Mouse (Mus musculus): ENCODE data around the gene Timp3. TPM values are rescaled to one million over a fixed set of nuclear protein-coding genes. Genes with fewer than 3 reads are reported as not detected.

The Timp3 gene
- polyA plus RNA-seq, 1 experiment from 2014 or later: 8.4 TPM

- Histone ChIP-seq H3K9ac (no peak overlapping the region), H3K4me1 (replicated peaks) (peaks cover 51% of the 10 kb centered on the region), H3K4me3 (replicated peaks) (no peak overlapping the region), H3K36me3 (no peaks in the 10 kb centered on the region), H3K4me2 (peak overlapping the region; percentile 13; the same call in 1 of the 2 replicates), H3K27me3 (no peaks in the 10 kb centered on the region), H3K9me3 (replicated peaks) (no peaks in the 10 kb centered on the region), H3K27ac (peak overlapping the region; percentile 76)
- peak; percentile 36 for DNase-seq
- WGBS (ENCODE audit: insufficient replicate concordance): 41% methylated on average over 5 of the region's 5 CpGs
- ATAC-seq (ENCODE audit: low read depth): peak; percentile 27; the same call in 1 of the 2 replicates
Measured at GRCm38 (mm10) chr10:86356819-86357563, 56.8 kb downstream of the Timp3 start.

GRCm38 (mm10) chr10:86358307-86358975 lies 58.3 kb downstream of the Timp3 start:
- Histone ChIP-seq H3K9me3 (replicated peaks) (no peaks in the 10 kb centered on the region), H3K27ac (no peak overlapping the region), H3K27me3 (no peaks in the 10 kb centered on the region), H3K4me3 (replicated peaks) (no peak overlapping the region), H3K4me2 (no peak overlapping the region), H3K36me3 (no peaks in the 10 kb centered on the region), H3K9ac (no peak overlapping the region), H3K4me1 (replicated peaks) (peaks cover 36% of the 10 kb centered on the region)
- WGBS (ENCODE audit: insufficient replicate concordance): 64% methylated on average over 7 of the region's 7 CpGs
- no peak for DNase-seq
- ATAC-seq (ENCODE audit: low read depth): no peak

GRCm38 (mm10) chr10:86359208-86359607 lies 59.0 kb downstream of the Timp3 start:
- Histone ChIP-seq H3K4me1 (replicated peaks) (peaks cover 29% of the 10 kb centered on the region), H3K36me3 (no peaks in the 10 kb centered on the region), H3K4me2 (no peak overlapping the region), H3K4me3 (replicated peaks) (no peak overlapping the region), H3K27ac (no peak overlapping the region), H3K27me3 (no peaks in the 10 kb centered on the region), H3K9ac (no peak overlapping the region), H3K9me3 (replicated peaks) (no peaks in the 10 kb centered on the region)
- 68% methylated on average over 2 of the region's 2 CpGs for WGBS (ENCODE audit: insufficient replicate concordance)
- DNase-seq (no peak), ATAC-seq (ENCODE audit: low read depth) (no peak)

GRCm38 (mm10) chr10:86359699-86360098 lies 59.5 kb downstream of the Timp3 start:
- Histone ChIP-seq H3K27me3 (no peaks in the 10 kb centered on the region), H3K4me1 (replicated peaks) (peaks cover 25% of the 10 kb centered on the region), H3K9ac (no peak overlapping the region), H3K36me3 (no peaks in the 10 kb centered on the region), H3K27ac (no peak overlapping the region), H3K4me2 (no peak overlapping the region), H3K9me3 (replicated peaks) (no peaks in the 10 kb centered on the region), H3K4me3 (replicated peaks) (no peak overlapping the region)
- DNase-seq (no peak), ATAC-seq (ENCODE audit: low read depth) (no peak)
- 53% methylated on average over 4 of the region's 4 CpGs for WGBS (ENCODE audit: insufficient replicate concordance)

GRCm38 (mm10) chr10:86363669-86364309 lies 63.6 kb downstream of the Timp3 start:
- H3K27me3 ChIP-seq: 0 out of 2 replicates have a peak, but pooled peaks cover 4% of the 10 kb centered on the region
- 62% methylated on average over 8 of the region's 8 CpGs for WGBS (ENCODE audit: insufficient replicate concordance)
- ATAC-seq (ENCODE audit: low read depth): no peak
- no peak for DNase-seq
- no peak overlapping the region for H3K9ac ChIP-seq
- H3K36me3 ChIP-seq: no peaks in the 10 kb centered on the region
- H3K4me1 ChIP-seq (replicated peaks): peaks cover 17% of the 10 kb centered on the region
- no peak overlapping the region for H3K4me3 ChIP-seq (replicated peaks)
- no peaks in the 10 kb centered on the region for H3K9me3 ChIP-seq (replicated peaks)
- no peak overlapping the region for H3K27ac ChIP-seq
- no peak overlapping the region for H3K4me2 ChIP-seq

GRCm38 (mm10) chr10:86365632-86366092 lies 65.5 kb downstream of the Timp3 start:
- Histone ChIP-seq H3K27me3 (0 out of 2 replicates have a peak, but pooled peaks cover 4% of the 10 kb centered on the region), H3K9me3 (replicated peaks) (no peaks in the 10 kb centered on the region), H3K36me3 (no peaks in the 10 kb centered on the region), H3K4me3 (replicated peaks) (no peak overlapping the region), H3K4me1 (replicated peaks) (peaks cover 23% of the 10 kb centered on the region), H3K4me2 (no peak overlapping the region; the same call in 1 of the 2 replicates), H3K27ac (no peak overlapping the region), H3K9ac (no peak overlapping the region)
- WGBS (ENCODE audit: insufficient replicate concordance): 30% methylated on average over 5 of the region's 5 CpGs
- ATAC-seq (ENCODE audit: low read depth): peak; percentile 19; the same call in 1 of the 2 replicates
- DNase-seq: no peak

- DNase-seq: no peak
- H3K27me3 ChIP-seq: 0 out of 2 replicates have a peak, but pooled peaks cover 4% of the 10 kb centered on the region
- H3K4me3 ChIP-seq (replicated peaks): no peak overlapping the region
- H3K4me2 ChIP-seq: no peak overlapping the region
- WGBS (ENCODE audit: insufficient replicate concordance): 65% methylated on average over 4 of the region's 4 CpGs
- H3K9ac ChIP-seq: no peak overlapping the region
- ATAC-seq (ENCODE audit: low read depth): no peak
- no peak overlapping the region for H3K27ac ChIP-seq
- no peaks in the 10 kb centered on the region for H3K36me3 ChIP-seq
- H3K9me3 ChIP-seq (replicated peaks): no peaks in the 10 kb centered on the region
- peaks cover 23% of the 10 kb centered on the region for H3K4me1 ChIP-seq (replicated peaks)
Measured at GRCm38 (mm10) chr10:86367346-86367745, 67.2 kb downstream of the Timp3 start.

- no peaks in the 10 kb centered on the region for H3K9me3 ChIP-seq (replicated peaks)
- no peak overlapping the region for H3K27ac ChIP-seq
- no peak overlapping the region for H3K9ac ChIP-seq
- DNase-seq (no peak), ATAC-seq (ENCODE audit: low read depth) (no peak)
- no peak overlapping the region for H3K4me3 ChIP-seq (replicated peaks)
- no peak overlapping the region for H3K4me2 ChIP-seq
- no peaks in the 10 kb centered on the region for H3K36me3 ChIP-seq
- H3K27me3 ChIP-seq: 0 out of 2 replicates have a peak, but pooled peaks cover 4% of the 10 kb centered on the region
- WGBS (ENCODE audit: insufficient replicate concordance): 83% methylated on average over 12 of the region's 12 CpGs
- H3K4me1 ChIP-seq (replicated peaks): peaks cover 23% of the 10 kb centered on the region
Measured at GRCm38 (mm10) chr10:86368811-86369210, 68.6 kb downstream of the Timp3 start.

GRCm38 (mm10) chr10:86369346-86369745 lies 69.2 kb downstream of the Timp3 start:
- Histone ChIP-seq H3K27me3 (0 out of 2 replicates have a peak, but pooled peaks cover 4% of the 10 kb centered on the region), H3K9ac (no peak overlapping the region), H3K36me3 (no peaks in the 10 kb centered on the region), H3K4me3 (replicated peaks) (no peak overlapping the region), H3K4me1 (replicated peaks) (peaks cover 23% of the 10 kb centered on the region), H3K9me3 (replicated peaks) (no peaks in the 10 kb centered on the region), H3K4me2 (no peak overlapping the region), H3K27ac (no peak overlapping the region)
- DNase-seq: no peak
- ATAC-seq (ENCODE audit: low read depth): peak; percentile 71
- WGBS (ENCODE audit: insufficient replicate concordance): 47% methylated on average over 4 of the region's 4 CpGs

- Histone ChIP-seq H3K4me1 (replicated peaks) (peaks cover 10% of the 10 kb centered on the region), H3K27ac (no peak overlapping the region), H3K9ac (no peak overlapping the region), H3K9me3 (replicated peaks) (no peaks in the 10 kb centered on the region), H3K36me3 (no peaks in the 10 kb centered on the region), H3K27me3 (0 out of 2 replicates have a peak, but pooled peaks cover 4% of the 10 kb centered on the region), H3K4me3 (replicated peaks) (no peak overlapping the region), H3K4me2 (no peak overlapping the region)
- DNase-seq (no peak), ATAC-seq (ENCODE audit: low read depth) (no peak)
Measured at GRCm38 (mm10) chr10:86371561-86371960, 71.4 kb downstream of the Timp3 start.

- Histone ChIP-seq H3K4me3 (replicated peaks) (no peak overlapping the region), H3K9me3 (replicated peaks) (no peaks in the 10 kb centered on the region), H3K4me1 (replicated peaks) (peaks cover 5% of the 10 kb centered on the region; the same call in 1 of the 2 replicates), H3K36me3 (no peaks in the 10 kb centered on the region), H3K27me3 (no peaks in the 10 kb centered on the region), H3K9ac (no peak overlapping the region), H3K4me2 (no peak overlapping the region), H3K27ac (no peak overlapping the region)
- DNase-seq (no peak), ATAC-seq (ENCODE audit: low read depth) (no peak)
- WGBS (ENCODE audit: insufficient replicate concordance): 85% methylated on average over 2 of the region's 2 CpGs
Measured at GRCm38 (mm10) chr10:86374061-86374460, 73.9 kb downstream of the Timp3 start.

Measured in liver, embryonic 13.5 days (tissue).